Mouse (Mus musculus) limb, embryonic 15.5 days (tissue): ENCODE measurements around the gene Mrpl53. TPM values are rescaled to one million over a fixed set of nuclear protein-coding genes. Genes with fewer than 3 reads are reported as not detected.
A peak's percentile ranks its signal among the peaks of the same experiment; 100 is the strongest.

Experiments
- ATAC-seq: fragments of 200-750 bp; cut with Nextera tagmentation; 2 replicates; pipeline ENCODE4 v1.8.0; 2017; ENCODE audit warnings: low read depth, moderate TSS enrichment; ENCODE audit not compliant: insufficient number of reproducible peaks, low FRiP score, low TSS enrichment
- H3K27ac ChIP-seq: fragments of 300-500 bp; sonication (generic); 2 replicates; pipeline ENCODE4 v1.5.1; 2015; ENCODE audit warnings: moderate library complexity, mild to moderate bottlenecking, inconsistent platforms
- H3K27me3 ChIP-seq: fragments of 300-500 bp; sonication (generic); 2 replicates; pipeline ENCODE4 v1.6.1; 2015; ENCODE audit warnings: inconsistent platforms
- H3K36me3 ChIP-seq: fragments of 300-500 bp; sonication (generic); 2 replicates; pipeline ENCODE4 v1.6.1; 2015; ENCODE audit warnings: inconsistent platforms
- H3K4me1 ChIP-seq: fragments of 300-500 bp; sonication (generic); 2 replicates; pipeline ENCODE4 v1.6.1; 2015; ENCODE audit warnings: inconsistent platforms
- H3K4me2 ChIP-seq: fragments of 300-500 bp; sonication (generic); 2 replicates; pipeline ENCODE4 v1.6.1; 2015; ENCODE audit warnings: mild to moderate bottlenecking, inconsistent platforms
- H3K4me3 ChIP-seq: fragments of 300-500 bp; sonication (generic); 2 replicates; pipeline ENCODE4 v1.5.1; 2015; ENCODE audit warnings: mild to moderate bottlenecking, inconsistent platforms
- H3K9ac ChIP-seq: fragments of 300-500 bp; sonication (generic); 2 replicates; pipeline ENCODE4 v1.6.1; 2015; ENCODE audit warnings: inconsistent platforms
- H3K9me3 ChIP-seq: fragments of 300-500 bp; sonication (generic); 2 replicates; pipeline ENCODE4 v1.6.1; 2016; ENCODE audit warnings: inconsistent platforms
- WGBS: fragments of 180-500 bp; shearing (Covaris S2); methylation state at CpG from one replicate; pipeline ENCODE4 v1.1.7; 2015; 5-methylcytosine and 5-hydroxymethylcytosine counted together
- polyA plus RNA-seq: library from polyadenylated mRNA; unstranded; fragments of >200 nt; fragmentation: Nextera tagmentation; extraction: Ambion mirVana; gene quantifications from 2 replicates; pipeline ENCODE4 v1.2.1, GENCODE M21; 2015

The Mrpl53 gene
- polyA plus RNA-seq, 1 experiment from 2014 or later = 123 TPM

DNA sequence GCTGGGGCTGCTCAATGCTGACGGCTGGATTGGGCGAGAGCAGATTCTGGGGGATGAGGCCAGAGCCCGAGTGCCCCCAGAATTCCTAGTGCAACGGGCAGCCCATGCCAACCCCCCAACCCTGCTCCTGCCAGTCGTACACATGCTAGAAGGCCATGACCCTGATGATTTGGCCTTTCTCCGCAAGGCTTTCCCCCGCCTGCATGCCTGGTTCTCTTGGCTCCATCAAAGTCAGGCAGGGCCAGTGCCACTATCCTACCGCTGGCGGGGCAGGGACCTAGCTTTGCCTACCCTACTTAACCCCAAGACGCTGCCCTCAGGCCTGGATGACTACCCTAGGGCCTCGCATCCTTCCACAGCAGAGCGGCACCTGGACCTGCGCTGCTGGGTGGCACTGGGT is 8.8 kb downstream of the Mrpl53 start:
- H3K4me3 ChIP-seq = no peak overlapping the region
- no peak overlapping the region for H3K27ac ChIP-seq
- H3K27me3 ChIP-seq = no peaks in the 10 kb centered on the region
- no peak overlapping the region for H3K9ac ChIP-seq
- 86% methylated on average over 13 of the region's 13 CpGs for WGBS
- H3K4me1 ChIP-seq = peaks cover 53% of the 10 kb centered on the region
- no peak for ATAC-seq
- no peaks in the 10 kb centered on the region for H3K9me3 ChIP-seq
- peaks cover 30% of the 10 kb centered on the region for H3K36me3 ChIP-seq
- no peak overlapping the region for H3K4me2 ChIP-seq

GRCm38 (mm10) chr6:83118369-83118768 is 9.5 kb downstream of the Mrpl53 start:
- Histone ChIP-seq H3K4me1 (peaks cover 59% of the 10 kb centered on the region), H3K36me3 (peaks cover 30% of the 10 kb centered on the region), H3K9me3 (no peaks in the 10 kb centered on the region), H3K9ac (no peak overlapping the region), H3K4me2 (no peak overlapping the region), H3K4me3 (no peak overlapping the region), H3K27ac (no peak overlapping the region), H3K27me3 (no peaks in the 10 kb centered on the region)
- WGBS = 85% methylated on average over 11 of the region's 11 CpGs
- no peak for ATAC-seq

DNA sequence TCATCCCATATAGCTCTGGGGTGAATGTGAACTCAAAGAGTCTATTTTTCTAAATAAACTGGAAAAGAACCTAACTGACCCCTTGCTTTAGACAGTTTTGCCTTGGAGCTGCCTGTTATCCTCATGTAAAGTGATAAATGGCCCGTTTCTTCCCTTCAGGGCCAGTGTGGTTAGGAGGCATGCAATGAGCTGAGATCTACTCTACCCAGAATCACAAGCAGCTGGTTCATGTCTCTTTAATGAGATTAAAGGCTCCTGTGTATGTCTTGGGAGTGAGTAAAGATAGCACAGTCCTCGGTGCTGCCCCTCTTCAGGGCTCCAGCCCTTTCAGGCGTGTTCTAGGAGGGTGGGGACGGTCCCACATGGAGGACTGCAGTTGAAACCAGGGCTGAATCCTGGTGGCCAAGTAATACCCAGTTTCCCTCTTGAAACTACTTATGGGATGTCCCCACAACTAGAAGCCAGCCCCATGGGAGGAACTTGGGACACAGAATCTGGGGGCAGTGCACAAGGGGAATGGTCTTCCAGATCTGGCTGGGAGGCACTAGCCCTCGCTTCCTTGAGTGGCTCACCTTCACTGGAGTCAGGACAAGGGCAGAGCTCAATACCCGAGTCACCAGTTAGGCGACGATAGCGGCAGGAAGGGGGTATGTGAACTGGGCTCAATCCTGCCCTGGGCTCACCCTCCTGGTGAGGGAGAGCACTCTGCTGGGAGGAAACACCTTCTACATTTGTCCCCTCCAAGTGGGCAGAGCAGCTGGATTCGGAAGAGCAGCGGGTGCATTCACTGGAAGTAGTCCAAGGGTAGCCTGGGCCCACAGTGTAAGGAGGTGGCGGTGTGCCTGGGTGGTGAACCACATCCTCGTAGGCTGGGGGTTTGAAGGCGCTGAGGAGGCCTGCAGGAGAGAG is 10.2 kb downstream of the Mrpl53 start:
- no peak overlapping the region for H3K4me2 ChIP-seq
- H3K27ac ChIP-seq = no peak overlapping the region
- no peak overlapping the region for H3K9ac ChIP-seq
- no peaks in the 10 kb centered on the region for H3K9me3 ChIP-seq
- no peak overlapping the region for H3K4me3 ChIP-seq
- no peaks in the 10 kb centered on the region for H3K27me3 ChIP-seq
- ATAC-seq = no peak
- WGBS = 81% methylated on average over 14 of the region's 14 CpGs
- H3K36me3 ChIP-seq = peaks cover 30% of the 10 kb centered on the region
- peaks cover 65% of the 10 kb centered on the region for H3K4me1 ChIP-seq

DNA sequence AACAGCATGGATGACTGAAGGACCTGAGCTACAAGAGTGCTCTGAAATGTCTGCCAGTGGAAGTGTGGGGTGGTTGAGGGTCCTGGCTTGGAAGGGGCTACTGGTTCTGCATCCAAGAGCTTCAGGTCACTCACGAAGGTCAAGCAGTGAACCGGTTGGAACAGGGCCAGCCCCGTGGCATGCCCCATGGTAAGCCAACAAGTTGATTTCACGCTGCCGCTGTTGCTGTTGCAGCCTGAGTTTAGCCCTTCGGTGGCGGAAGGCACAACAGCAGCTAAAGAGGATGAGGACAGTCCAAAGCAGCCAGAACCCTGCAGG is 10.9 kb downstream of the Mrpl53 start:
- H3K36me3 ChIP-seq = peaks cover 30% of the 10 kb centered on the region
- H3K4me1 ChIP-seq = peaks cover 67% of the 10 kb centered on the region
- H3K9me3 ChIP-seq = no peaks in the 10 kb centered on the region
- no peaks in the 10 kb centered on the region for H3K27me3 ChIP-seq
- no peak overlapping the region for H3K4me2 ChIP-seq
- no peak for ATAC-seq
- 73% methylated on average over 7 of the region's 7 CpGs for WGBS
- H3K4me3 ChIP-seq = peak overlapping the region; percentile 79; the same call in 1 of the 2 replicates
- H3K9ac ChIP-seq = no peak overlapping the region
- H3K27ac ChIP-seq = no peak overlapping the region

DNA sequence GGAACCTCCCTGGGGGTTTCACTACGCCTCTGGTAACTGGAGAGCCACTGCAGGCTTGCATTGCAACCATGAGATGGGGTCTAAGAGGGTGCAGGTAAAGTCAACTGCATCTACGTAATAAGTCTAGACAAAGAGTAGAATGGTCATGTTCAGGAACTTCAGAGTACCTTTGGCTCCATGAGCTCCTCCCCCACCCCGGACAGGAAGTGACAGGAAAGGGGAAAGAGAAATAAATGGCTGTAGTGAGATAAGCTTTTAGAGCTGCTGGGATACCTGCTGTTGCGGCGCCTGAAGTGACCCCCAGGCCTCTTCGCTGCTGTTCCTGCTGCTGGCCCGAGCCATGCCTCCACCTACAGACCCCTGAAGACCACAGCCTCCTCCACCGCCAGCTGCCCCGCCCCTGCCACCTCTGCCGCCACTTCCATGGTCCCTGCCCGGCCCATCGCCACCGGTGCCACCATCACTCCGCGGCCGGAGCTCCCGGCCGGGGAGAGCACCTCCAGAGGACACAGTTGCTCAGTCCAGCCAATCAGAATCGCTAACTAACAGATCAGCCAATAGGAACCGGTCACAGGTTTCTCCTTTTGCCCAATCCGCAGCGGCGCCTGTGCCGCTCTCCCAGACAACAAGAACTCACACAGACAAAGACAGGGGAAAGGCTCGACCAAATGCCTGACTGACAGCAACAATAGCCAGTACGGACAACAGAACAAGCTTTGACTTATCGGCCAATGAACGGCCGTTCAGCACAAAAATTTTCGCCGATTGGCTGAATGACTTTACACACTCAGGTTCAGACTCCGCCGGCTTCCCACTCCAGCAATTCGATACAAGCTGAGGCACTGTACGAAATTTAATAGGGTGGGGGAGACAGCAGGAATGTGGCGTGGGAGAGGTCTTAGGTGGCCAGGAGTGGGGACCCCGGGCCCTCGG is 12.4 kb downstream of the Mrpl53 start, which contains the start of gene Wbp1:
Wbp1 (minus strand) TSS at position 630 of the 933 bp plus-strand sequence.
- H3K4me2 ChIP-seq = peak within 1 kb of the TSS; percentile 92
- peaks cover 66% of the 10 kb centered on the region for H3K4me1 ChIP-seq
- WGBS = under 1% methylated on average over 38 of the region's 38 CpGs

GRCm38 (mm10) chr6:83121863-83122710 is 13.2 kb downstream of the Mrpl53 start:
- WGBS = 1% methylated on average over 46 of the region's 52 CpGs
- Histone ChIP-seq H3K27ac (peak overlapping the region; percentile 98), H3K9ac (peak overlapping the region; percentile 83), H3K4me1 (peaks cover 57% of the 10 kb centered on the region), H3K36me3 (peaks cover 26% of the 10 kb centered on the region), H3K4me3 (peak overlapping the region; percentile 79), H3K27me3 (no peaks in the 10 kb centered on the region), H3K4me2 (peak overlapping the region; percentile 92), H3K9me3 (no peaks in the 10 kb centered on the region)
- ATAC-seq = no peak

More for the DNA sequence above, 12.4 kb downstream of the Mrpl53 start, which contains the start of gene Wbp1:
- H3K27ac ChIP-seq = peak within 1 kb of the TSS; percentile 98
- peak; percentile 96 for ATAC-seq
- peak within 1 kb of the TSS; percentile 83 for H3K9ac ChIP-seq
- no peaks in the 10 kb centered on the region for H3K27me3 ChIP-seq
- H3K9me3 ChIP-seq = no peaks in the 10 kb centered on the region
- peaks cover 30% of the 10 kb centered on the region for H3K36me3 ChIP-seq
- H3K4me3 ChIP-seq = peak within 1 kb of the TSS; percentile 79

DNA sequence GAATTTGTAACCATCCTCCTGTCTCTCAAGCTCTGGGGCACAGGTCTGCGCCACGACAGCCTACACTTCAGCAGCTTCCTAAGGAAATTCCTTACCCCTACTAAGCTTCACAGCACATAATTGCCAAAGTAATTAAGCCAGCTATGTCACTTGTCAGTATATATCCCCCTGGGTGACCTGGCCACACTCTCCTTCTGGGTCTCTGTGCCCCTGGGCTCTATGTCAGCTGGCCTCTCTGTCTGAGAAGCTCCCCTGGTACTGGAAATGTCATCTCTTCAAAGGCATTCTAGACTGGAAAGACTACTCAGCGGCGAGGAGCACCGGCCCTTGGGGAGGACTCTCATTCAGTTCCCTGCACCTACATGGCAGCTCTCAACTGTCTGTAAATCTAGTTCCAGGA is 14.1 kb downstream of the Mrpl53 start:
- Histone ChIP-seq H3K9me3 (no peaks in the 10 kb centered on the region), H3K27me3 (no peaks in the 10 kb centered on the region), H3K4me2 (peak overlapping the region; percentile 92), H3K9ac (no peak overlapping the region), H3K4me3 (peak overlapping the region; percentile 79; the same call in 1 of the 2 replicates), H3K36me3 (peaks cover 17% of the 10 kb centered on the region), H3K27ac (peak overlapping the region; percentile 98; the same call in 1 of the 2 replicates), H3K4me1 (peaks cover 52% of the 10 kb centered on the region)
- no peak for ATAC-seq
- 73% methylated on average over 5 of the region's 5 CpGs for WGBS

- Histone ChIP-seq H3K9ac (peak overlapping the region; percentile 66), H3K27ac (peak overlapping the region; percentile 75), H3K4me3 (peak overlapping the region; percentile 75), H3K9me3 (no peaks in the 10 kb centered on the region), H3K4me1 (peaks cover 44% of the 10 kb centered on the region), H3K4me2 (peak overlapping the region; percentile 90), H3K36me3 (no peaks in the 10 kb centered on the region), H3K27me3 (no peaks in the 10 kb centered on the region)
- WGBS = under 1% methylated on average over 30 of the region's 30 CpGs
- ATAC-seq = no peak
These were observed 16.0 kb downstream of the Mrpl53 start for GRCm38 (mm10) chr6:83124851-83125312.

- H3K9me3 ChIP-seq = no peaks in the 10 kb centered on the region
- peak within 1 kb of the TSS; percentile 75 for H3K27ac ChIP-seq
- peak within 1 kb of the TSS; percentile 66 for H3K9ac ChIP-seq
- ATAC-seq = no peak
- 27% methylated on average over 5 of the region's 5 CpGs for WGBS
- H3K36me3 ChIP-seq = no peaks in the 10 kb centered on the region
- H3K4me2 ChIP-seq = peak within 1 kb of the TSS; percentile 90
- H3K4me1 ChIP-seq = peaks cover 40% of the 10 kb centered on the region
- no peaks in the 10 kb centered on the region for H3K27me3 ChIP-seq
- H3K4me3 ChIP-seq = peak within 1 kb of the TSS; percentile 75
These were observed 16.5 kb downstream of the Mrpl53 start, which contains the start of gene Ino80b for GRCm38 (mm10) chr6:83125331-83125730. TSS of gene Ino80b (minus strand) at chr6:83125431.

- Histone ChIP-seq H3K4me2 (no peak overlapping the region), H3K4me1 (peaks cover 26% of the 10 kb centered on the region), H3K9me3 (no peaks in the 10 kb centered on the region), H3K27me3 (no peaks in the 10 kb centered on the region), H3K36me3 (no peaks in the 10 kb centered on the region), H3K9ac (no peak overlapping the region), H3K4me3 (no peak overlapping the region), H3K27ac (no peak overlapping the region)
- 93% methylated on average over 5 of the region's 5 CpGs for WGBS
- ATAC-seq = no peak
These were observed 18.6 kb downstream of the Mrpl53 start for GRCm38 (mm10) chr6:83127419-83127818.

- WGBS = 73% methylated on average over 6 of the region's 6 CpGs
- no peak overlapping the region for H3K4me3 ChIP-seq
- no peaks in the 10 kb centered on the region for H3K36me3 ChIP-seq
- H3K9ac ChIP-seq = no peak overlapping the region
- H3K4me2 ChIP-seq = no peak overlapping the region
- H3K9me3 ChIP-seq = no peaks in the 10 kb centered on the region
- peaks cover 17% of the 10 kb centered on the region for H3K4me1 ChIP-seq
- H3K27ac ChIP-seq = no peak overlapping the region
- ATAC-seq = no peak
- H3K27me3 ChIP-seq = no peaks in the 10 kb centered on the region
These were observed 22.7 kb downstream of the Mrpl53 start for GRCm38 (mm10) chr6:83131469-83132034.
